Mouse (Mus musculus) lung, postnatal 10 days (tissue): Measurements from ENCODE around the gene D1Pas1.

Experiments
- DNase-seq: peaks from one replicate; pipeline ENCODE4 v3.0.0; 2021

D1Pas1 gene

GRCm38 (mm10) chr1:186967201-186967812 is at the start of gene D1Pas1:
Gene D1Pas1 (plus strand): TSS chr1:186967416.
- no peak for DNase-seq

GRCm38 (mm10) chr1:186922489-186923370 is 44.5 kb upstream of the D1Pas1 start:
- DNase-seq = no peak

GRCm38 (mm10) chr1:186924027-186924426 is 43.2 kb upstream of the D1Pas1 start:
- no peak for DNase-seq

DNA sequence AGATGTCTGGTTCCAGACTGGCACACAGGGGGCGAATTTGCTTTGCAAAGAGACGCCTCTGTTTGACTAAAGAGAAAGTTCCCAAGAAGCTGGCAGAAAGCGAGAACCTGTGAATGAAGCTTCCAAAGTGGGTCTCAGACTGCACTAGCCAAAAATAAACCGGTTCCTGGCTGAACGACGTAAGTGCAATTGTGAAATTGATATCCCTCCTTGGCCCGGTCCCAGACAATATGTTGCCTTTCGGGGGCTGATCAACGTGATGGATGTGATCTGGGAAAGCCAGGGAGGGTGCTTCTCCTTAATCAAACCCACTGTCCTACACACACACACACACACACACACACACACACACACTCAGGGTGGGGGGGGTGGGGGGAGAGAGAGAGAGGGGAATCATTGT is 41.8 kb upstream of the D1Pas1 start:
- no peak for DNase-seq

DNA sequence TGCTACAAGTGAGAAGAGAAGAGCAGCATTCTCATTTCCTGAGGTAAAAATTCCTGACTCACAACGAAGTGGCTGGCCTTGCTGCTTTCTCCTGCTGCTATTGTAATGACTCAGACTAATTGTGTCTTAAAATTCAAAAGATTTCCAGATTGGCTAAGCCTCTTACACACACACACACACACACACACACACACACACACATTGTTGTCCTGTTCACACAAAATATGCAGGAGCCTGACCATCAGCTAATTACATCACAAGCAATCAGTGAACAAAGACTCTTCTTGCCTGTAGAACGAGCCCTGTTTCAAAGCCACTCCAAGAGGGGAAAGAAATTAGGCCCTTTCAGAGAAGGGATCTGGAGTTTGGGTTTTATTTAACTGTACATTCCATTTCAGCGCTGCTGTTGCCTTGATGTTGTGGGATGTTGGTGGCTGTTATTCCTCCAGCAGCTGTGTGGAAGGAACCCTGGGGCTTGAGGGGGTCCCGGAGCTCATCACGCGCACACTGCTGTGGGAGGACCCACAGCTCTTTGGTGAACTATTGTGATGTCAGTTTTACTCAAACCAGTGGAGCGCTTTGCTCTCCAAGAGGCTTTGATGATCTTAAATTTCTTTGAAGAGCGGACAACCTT is 40.8 kb upstream of the D1Pas1 start:
- DNase-seq = no peak

DNA sequence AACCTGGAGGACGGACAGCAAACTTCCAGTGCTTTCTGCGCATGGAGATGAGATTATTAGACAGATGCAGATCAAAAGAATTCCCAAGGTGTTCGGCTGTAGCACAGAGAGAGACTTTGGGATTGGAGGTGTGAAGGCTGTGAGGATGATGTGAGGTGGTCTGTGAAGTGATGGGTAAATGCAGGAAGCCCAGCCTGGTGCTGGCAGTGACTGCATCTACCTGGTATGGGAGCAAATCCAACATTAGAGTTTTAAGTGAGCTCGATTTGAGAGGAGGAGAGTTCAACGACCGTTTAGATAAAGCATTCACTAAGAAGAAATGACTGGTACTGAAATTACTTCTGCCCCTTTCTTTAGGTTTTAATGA is 40.3 kb upstream of the D1Pas1 start:
- no peak for DNase-seq

GRCm38 (mm10) chr1:186927494-186927893 is 39.7 kb upstream of the D1Pas1 start:
- DNase-seq = no peak

DNA sequence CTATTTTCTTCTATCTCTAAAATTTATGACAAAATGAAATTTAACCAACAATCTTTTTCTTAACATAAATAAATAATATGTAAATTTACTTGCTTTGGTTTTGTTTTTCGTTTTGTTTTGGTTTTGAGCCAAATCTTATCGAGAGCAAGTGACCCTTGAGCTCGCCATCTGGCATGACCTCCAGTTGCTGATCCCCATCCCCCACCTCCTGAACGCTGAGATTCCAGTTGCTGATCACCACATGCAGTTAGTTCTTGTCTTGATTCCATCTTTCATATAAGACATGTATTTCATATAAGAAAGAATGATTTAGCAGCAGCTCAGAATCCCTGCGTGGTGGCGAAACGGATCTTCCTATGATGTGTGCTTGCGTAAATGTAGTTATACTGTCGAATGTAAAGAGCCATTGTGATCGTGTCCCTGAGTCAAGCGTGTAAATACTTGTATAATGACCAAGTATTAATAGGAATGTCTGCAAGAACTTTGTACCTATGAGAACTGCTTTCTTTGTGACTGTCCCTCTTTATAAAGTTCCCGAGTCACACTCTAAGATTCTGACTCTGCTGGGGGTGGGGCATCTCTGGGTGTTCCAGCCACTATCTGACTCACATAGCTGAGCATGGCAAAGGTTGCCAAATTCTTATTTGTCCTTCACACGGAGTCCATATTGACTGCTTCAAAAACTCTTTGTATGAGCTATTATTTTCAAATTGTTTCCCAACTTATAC is 36.9 kb upstream of the D1Pas1 start:
- DNase-seq = no peak

GRCm38 (mm10) chr1:186930888-186931233 is 36.4 kb upstream of the D1Pas1 start:
- no peak for DNase-seq

- DNase-seq = no peak
Measured at GRCm38 (mm10) chr1:186934205-186934604, 33.0 kb upstream of the D1Pas1 start.

DNA sequence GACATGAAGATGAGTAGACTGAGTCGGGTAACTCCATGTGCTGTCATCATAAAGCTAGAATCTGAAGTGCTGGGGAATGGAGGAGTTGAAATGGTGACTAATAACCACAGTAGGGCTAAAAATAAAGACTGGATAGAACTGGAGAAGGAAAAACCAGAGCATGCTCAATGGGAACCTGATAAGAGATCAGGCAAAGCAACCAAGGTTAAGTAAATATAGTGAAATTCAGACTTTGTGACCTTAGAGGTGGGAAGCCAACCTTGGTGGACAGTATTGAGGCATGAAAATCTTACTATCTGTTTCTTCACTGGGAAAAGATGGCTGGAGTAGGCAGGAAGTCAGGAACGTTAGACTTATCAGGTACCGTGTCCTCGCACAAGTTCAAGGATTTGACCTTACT is 14.8 kb upstream of the D1Pas1 start:
- no peak for DNase-seq

DNA sequence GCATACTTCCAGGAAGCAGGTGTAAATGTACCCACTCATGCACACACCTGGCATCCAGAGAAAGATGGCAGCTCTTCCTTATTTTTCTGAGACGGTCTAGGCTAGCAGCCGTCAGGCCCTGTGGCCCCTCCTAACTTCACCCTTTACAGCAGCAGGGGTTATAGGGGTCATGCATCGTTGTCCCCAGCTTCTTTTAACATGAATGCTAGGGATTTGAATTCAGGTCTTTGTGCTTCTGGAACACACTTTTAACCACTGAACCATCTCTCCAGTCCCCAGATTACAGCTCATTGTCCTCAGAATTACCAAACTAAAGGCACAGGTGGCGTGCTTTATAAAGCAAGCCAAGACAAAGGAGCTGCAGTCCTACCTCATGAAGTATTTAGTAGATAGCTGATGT is 12.6 kb upstream of the D1Pas1 start:
- no peak for DNase-seq

GRCm38 (mm10) chr1:186959380-186959779 is 7.8 kb upstream of the D1Pas1 start:
- DNase-seq = peak; percentile 27

DNA sequence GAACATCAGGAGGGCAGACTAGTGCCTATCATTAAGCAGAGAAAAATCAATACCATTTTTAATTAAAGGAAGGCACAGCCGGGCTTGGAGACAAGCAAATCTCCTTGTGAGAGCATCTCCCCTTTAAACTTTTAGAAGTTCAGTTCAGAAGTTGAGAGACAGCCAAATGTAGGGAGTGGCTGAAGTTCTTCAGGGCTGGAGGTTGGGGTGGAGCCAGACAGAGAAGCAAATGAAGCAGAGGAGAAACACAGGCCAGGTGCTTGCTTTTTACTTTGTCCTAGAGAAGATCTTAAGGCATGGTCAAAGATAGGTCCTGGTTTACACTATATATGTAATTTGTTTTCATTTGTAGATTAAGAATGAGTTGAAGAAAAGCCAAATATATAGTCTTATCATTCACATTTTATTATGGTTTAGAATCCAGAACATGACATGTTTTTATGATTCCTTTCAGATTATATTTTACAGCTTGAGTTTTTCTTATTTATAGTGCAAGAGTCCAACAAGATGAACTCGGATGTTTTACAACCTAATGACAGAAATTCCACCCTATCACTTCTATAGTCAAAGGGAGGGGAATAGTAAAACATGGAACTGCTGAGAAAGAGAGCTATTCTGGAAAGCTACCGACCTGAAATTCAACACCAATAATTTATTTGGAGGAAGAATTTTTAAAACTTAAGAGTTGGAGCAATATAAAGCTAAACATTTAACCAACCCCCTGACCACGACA is 2.9 kb upstream of the D1Pas1 start:
- DNase-seq = no peak

- no peak for DNase-seq
Measured at GRCm38 (mm10) chr1:186967926-186968325, 710 bp downstream of the D1Pas1 start.

DNA sequence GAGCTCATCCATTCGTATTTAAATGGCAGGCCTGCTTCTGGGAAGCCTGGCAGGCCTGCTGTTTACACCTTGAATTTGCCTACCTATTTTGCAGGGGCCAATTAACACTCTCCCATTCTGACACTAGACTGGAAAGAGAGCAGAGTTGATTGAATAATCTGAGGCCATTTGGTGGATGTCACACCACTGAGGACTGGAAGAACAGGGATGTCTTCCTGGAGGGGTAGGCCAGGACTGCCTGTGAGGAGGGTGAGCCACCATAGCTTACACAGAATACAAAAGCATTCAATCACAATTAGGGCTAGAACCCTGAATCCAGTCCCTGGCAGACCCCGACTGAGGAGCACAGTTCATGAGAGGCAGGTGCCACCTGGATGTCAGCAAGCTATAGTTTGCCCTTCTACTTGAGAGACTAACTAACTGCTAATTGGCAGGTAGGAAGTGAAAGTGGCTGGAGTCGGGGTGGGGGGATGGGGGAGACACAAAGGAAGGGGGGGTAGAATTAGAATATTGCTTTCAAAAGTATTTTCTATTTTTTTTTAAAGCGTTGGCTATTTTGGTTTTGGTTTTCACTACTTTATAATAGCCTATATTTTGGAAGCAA is 9.8 kb downstream of the D1Pas1 start:
- no peak for DNase-seq

- no peak for DNase-seq
Measured at GRCm38 (mm10) chr1:186977801-186978200, 10.6 kb downstream of the D1Pas1 start.

- DNase-seq = no peak
Measured at GRCm38 (mm10) chr1:186979465-186979864, 12.2 kb downstream of the D1Pas1 start.

- no peak for DNase-seq
Measured at GRCm38 (mm10) chr1:186980503-186980902, 13.3 kb downstream of the D1Pas1 start.

- DNase-seq = no peak
Measured at GRCm38 (mm10) chr1:186985131-186985530, 17.9 kb downstream of the D1Pas1 start.

- no peak for DNase-seq
Measured at GRCm38 (mm10) chr1:186986086-186986485, 18.9 kb downstream of the D1Pas1 start.

- no peak for DNase-seq
Measured at GRCm38 (mm10) chr1:186986506-186986905, 19.3 kb downstream of the D1Pas1 start.
